Mouse (Mus musculus) megakaryocyte-erythroid progenitor cell, adult 5-6 weeks (primary cell): ENCODE data around the gene Pcbd1. TPM values are rescaled to one million over a fixed set of nuclear protein-coding genes. Genes with fewer than 3 reads are reported as not detected.
"Not testable (repeated sequence)": the region's sequence is repeated elsewhere in the genome, so short reads cannot be mapped to it uniquely, and the experiment has no call there.

ENCODE experiments used
- ATAC-seq: replicated peaks from 2 replicates; pipeline ENCODE4 v1.8.0; 2016; ENCODE audit warnings: mild to moderate bottlenecking, inconsistent platforms; ENCODE audit not compliant: severe bottlenecking, poor library complexity, low FRiP score, low TSS enrichment
- total RNA-seq, 2 experiments: library from RNA; stranded (forward) in 1 of 2; stranded (reverse) in 1 of 2; fragments of 200-1000, 215-1000 nt in 1 of 2; fragments of >200 nt in 1 of 2; fragmentation: Nextera tagmentation in 1 of 2; gene quantifications; 2 replicates each; pipeline ENCODE4 v1.2.3; 2014 to 2017

Pcbd1 gene
- total RNA-seq, 2 experiments from 2014 or later = 6.0 TPM; not detected in 1

DNA sequence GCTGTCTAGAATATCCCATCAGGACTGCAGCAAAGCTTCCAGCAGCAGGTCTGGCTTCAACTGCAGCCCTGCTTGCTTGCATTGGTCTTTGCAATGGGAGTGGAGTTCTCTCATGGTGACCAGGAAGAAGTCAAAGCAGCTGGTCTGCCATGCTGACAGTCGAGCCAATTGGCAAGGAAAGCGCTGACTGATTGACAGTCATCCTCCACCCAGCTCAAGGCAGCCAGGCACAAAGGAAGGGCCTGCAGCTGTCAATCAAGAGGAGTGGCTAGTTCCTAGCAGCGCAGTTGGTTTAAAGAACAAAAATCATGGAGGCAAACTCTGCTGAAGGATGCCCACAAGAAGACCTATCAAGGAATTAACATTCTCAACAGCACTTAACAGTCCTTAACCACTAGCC lies 2.6 kb upstream of the Pcbd1 start:
- ATAC-seq = no peak

DNA sequence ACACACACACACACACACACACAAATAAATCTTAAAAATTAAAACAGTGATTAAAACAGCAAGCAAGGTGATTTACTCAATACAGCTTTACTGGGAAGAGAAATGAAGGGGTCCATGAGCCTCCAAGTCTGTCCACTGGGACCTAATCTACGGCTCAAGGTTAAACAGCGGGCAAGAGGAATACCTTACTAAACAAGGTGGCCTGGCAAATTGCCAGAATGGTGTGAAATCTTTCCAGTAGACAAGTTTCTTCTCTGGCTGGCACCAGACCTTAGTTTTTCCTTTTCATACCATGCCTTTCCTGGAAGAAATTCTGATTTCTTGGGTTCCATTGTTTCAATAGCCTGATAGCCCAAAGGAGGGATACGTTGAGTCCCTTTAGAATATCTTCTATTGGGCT lies 663 bp upstream of the Pcbd1 start:
- no peak for ATAC-seq

DNA sequence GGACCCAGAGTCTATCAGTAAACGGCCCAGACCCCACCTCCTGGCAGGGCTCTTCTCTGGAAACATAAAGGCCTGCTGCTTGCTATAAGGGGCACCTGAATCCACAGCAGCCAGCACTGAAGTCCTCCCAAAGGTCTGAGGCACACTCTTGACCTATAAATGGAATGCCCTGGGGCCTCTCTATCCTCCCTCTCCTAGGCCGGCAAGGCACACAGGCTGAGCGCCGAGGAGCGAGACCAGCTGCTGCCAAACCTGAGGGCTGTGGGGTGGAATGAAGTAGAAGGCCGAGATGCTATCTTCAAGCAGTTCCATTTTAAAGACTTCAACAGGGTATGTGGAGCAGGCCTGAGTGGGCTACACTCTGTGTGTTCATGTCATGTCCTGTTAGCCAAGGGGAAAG lies 2.7 kb downstream of the Pcbd1 start:
- no peak for ATAC-seq

DNA sequence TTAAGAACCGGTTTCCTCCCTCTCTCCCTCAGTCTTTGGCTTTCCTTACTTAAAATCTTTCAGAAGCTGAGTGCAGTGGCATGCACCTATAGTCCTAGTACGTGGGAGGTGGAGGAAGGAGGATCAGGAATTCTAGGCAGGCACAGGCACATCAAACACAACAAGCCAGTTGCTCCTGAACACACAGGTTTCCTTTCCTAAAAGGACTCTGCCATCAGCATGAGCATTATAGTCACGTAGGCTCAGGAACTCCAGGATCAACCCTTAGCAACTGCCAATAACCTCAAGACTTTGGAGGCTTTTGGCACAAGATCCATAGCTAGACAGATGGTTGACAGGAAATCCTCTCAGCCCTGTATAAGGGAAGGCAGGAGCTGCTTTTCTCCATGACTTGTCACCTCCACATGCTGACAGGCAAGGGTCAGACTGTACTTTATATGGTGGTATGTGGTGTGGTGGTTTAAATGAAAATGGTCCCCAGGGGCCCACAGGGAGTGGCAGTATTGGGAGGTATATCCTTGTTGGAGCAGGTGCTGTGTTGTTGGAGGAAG lies 14.5 kb downstream of the Pcbd1 start:
- no peak for ATAC-seq

DNA sequence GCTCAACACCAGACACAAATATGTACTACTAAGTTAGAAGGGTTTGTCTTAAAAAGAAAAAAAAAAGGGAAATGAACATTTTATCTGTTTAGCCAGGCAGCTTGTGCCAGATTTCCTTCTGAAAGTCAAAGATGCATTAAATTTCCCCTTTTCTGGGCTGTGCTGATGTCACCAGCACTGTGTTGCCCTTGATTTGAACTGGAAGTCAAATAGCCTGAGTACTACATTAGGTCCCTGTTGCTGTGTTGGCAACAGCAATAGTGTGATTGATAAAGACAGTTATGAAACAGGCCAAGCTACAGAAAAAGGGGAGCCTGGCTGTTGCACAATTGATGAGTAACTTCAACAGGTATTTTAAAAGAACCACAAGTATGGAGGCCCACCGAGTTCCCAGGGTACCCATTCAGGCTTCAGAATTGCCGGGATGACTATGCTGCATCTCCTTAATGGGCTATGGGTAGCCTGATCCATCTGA lies 25.2 kb downstream of the Pcbd1 start:
- no peak for ATAC-seq

DNA sequence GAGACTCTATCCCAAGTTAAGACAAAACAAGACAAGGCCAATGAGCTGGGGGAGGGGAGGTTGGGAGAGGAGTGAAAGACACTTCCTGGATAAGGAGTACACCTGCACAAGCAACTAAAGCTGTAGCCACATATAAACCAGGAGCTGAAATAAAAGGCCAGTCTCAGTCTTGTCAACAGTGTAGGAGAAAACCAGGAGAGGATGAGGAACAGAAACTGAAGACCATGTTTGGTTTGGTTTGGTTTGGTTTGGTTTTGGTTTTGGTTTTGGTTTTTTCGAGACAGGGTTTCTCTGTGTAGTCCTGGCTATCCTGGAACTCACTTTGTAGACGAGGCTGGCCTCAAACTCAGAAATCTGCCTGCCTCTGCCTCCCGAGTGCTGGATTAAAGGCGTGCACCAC lies 32.6 kb downstream of the Pcbd1 start:
- ATAC-seq = not testable (repeated sequence)

DNA sequence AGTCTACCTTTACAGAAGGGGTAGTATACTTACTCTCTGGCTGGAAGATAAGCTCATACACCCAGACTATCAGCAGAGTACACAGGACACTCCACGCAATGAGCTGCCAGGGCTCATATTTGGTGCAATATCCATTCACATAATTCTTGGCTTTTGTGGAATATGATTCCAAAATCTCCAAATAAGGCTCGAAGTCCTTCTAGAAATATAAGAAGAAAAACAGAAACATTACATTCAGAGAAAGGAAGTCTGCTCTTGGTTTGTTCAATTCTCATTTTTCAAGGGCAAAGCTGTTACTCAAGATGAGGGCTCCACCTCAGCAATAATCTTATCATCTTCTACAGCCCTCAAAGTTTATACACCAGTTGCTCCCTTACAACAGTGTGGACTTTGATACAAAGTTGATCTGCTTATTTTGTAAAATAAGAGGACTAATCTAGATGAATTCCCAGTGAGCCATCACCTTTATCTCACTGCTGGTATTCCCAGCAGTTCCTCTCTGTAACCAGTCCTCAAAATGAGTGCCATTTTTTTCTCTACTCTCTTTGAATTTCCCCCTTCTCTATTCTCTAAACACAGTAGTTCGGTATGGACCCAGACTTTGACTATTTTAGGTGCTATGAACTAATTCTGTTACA lies 34.3 kb downstream of the Pcbd1 start:
- peak; percentile 89 for ATAC-seq

DNA sequence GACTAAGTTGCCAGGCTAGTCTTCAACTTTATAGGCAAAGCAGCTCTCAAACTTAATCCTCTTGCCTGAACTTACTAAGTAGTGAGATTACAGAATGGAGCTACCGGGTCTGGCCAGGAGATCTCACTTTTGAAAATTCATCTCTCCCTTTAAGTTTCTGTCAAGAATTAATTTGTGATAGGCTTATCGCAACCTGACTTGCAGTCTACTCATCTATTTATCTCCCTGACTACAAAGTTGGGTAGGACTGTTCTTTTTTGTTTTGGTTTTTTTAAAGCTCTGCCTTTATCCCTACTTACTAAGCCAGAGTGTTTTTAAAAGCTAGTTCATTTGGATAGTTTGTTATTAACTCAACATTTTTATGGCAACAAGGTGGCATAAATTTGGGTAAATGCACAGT lies 35.3 kb downstream of the Pcbd1 start:
- peak; percentile 52 for ATAC-seq

DNA sequence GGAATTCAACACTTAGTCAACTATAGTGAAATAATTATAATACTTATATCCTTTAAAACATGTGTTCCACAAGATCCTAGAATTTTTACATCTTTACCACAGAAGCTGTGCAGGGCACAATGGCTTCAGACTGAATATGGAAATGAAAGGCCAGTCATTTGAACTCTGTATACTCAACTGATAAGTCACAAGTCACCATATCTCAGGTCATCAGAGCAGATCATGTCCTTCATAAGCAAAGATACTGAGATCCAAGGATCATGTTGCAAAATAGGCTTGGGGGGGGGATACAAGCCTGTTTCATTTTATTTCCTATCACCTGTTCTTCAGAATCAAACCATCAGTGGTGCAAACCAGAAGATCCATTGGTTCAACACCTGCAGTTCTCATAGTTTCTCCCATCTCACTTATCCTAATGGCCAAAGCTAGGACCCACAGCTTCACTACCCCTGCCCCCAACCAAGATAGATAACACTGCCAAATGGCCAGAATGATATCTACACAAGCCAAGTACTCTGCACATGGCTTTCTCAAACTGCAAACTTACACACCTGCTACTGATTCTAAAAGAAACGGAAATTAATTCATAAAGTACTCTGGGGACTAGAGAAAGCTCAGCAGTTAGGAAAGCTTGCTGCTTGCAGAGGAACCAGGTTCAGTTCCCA lies 39.7 kb downstream of the Pcbd1 start:
- no peak for ATAC-seq

DNA sequence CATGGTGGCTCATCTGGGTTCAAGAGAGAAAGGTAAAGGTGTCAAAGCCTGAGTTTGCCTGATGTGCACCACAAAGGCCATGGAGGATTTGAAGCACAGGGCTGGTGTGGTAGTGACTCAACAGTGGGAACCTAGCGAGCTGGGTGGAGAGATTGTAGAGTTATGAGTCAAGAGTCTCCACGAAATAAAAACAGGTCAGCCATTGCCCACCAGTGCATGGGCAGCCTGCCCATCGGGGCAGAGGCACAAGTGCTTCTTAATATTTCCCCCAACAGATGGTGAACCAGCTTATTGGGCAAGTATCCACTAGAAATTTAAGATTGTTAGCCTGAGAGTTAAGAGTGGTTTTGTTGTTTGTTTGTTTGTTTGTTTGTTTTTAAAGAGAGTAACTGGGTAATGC lies 41.8 kb downstream of the Pcbd1 start:
- ATAC-seq = no peak

DNA sequence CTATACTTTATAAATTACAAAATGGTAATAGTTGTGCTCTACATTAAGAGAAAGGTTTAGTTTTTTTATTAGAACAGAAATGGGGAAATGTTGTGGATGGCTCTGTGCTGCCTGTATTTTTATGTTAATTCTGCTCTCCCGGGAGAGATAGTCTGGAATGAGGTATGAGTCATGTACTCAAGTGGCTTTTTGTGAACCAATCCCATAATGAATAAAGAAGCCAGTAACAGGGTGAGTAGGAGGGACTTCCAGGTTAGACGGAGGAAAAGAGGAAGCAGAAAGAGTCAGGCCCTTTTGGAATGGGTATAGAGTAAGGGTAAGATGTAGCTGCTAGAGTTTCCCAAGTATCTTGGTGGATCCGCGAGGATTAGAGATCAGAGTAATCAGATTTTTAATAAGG lies 44.9 kb downstream of the Pcbd1 start:
- ATAC-seq = no peak

DNA sequence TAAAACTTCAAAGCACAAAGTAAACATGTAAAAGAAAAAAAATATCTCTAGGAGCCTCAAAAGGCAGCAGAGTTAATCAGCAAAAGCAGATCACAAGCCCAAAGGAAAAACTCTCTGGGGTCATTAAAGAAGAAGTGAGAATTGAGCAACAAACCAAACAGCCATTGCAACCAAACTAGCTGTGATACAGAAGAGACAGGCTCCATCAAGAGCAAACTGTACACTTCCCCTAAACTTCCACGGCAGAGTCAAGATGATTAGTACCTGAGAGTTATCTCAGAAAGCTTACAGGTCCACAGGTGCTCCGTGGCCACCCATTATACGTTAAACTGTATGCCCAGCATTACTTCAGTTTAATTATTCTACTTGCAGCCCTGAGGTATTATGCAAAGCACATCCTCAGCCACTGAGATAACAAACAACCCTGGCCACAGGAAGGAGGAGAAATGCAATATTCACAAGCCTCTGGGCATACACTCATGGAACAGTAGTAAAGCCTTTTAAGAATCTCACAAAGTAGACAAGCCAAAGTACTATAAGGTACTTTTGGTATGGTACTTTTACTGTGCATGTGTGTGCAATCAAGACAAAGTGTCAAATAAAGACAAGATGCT lies 46.2 kb downstream of the Pcbd1 start:
- no peak for ATAC-seq

DNA sequence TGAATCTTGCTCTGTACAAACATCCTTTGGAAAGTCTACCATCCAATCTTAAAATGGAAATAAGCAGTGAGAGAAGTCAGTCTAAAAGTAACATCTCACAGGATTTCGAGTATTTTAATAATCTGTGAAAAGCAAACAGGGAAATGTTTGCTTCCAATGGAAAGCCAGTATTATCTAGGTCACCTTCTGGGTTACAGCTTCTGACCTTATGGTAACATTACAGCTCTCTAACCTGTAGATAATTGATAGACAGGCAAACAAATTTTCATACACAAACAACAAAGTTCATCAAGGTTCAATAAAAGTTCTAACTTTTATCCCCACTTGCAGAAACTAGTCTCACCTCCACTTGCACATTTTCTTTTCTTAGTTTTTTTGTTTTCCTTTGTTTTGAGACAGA lies 48.4 kb downstream of the Pcbd1 start:
- ATAC-seq = no peak

DNA sequence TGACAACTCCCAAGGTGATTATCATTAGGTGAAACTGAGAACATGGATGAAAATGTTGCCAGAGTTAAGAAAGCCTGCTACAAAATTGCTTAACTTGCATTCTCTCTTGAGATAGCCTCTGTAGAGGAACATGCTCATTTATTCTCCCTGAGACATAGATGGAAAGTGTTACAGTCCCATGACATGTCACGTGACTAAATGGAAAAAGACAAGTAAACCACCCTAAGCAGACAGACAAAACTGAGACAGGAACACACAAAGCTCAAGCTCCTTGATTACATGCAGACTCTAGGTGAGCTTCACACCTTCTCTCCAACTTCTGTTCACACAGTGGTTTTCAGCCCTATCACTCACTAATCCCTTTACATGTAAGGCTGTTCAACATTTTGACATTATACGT lies 54.2 kb downstream of the Pcbd1 start:
- no peak for ATAC-seq

Other genes with a start within 250 kb of the Pcbd1 start
- gene Sgpl1, start 58.4 kb downstream of the Pcbd1 start, total RNA-seq (2014; fragmentation: Nextera tagmentation) = 18.2 and 34.1 TPM in 2 replicates
- gene Sgpl1, start 58.4 kb downstream of the Pcbd1 start, total RNA-seq (2017) = 7.0 and 25.2 TPM in 2 replicates
- gene Tbata, start 82.6 kb downstream of the Pcbd1 start, total RNA-seq (2014; fragmentation: Nextera tagmentation) = not detected in 2 replicates
- not detected in 2 replicates for gene Tbata, start 82.6 kb downstream of the Pcbd1 start, total RNA-seq (2017)
- gene Adamts14, start 184.1 kb downstream of the Pcbd1 start, total RNA-seq (2014; fragmentation: Nextera tagmentation) = 2.0 TPM in 1 of 2 replicates, not detected in the other
- 1.6 TPM in 1 of 2 replicates, not detected in the other for gene Adamts14, start 184.1 kb downstream of the Pcbd1 start, total RNA-seq (2017)
- gene Prf1, start 208.5 kb downstream of the Pcbd1 start, total RNA-seq (2014; fragmentation: Nextera tagmentation) = 0.42 TPM in 1 of 2 replicates, not detected in the other
- 2.2 TPM in 1 of 2 replicates, not detected in the other for gene Prf1, start 208.5 kb downstream of the Pcbd1 start, total RNA-seq (2017)